Mouse (Mus musculus) cerebellum, adult (tissue): ENCODE data around the gene Gata5.

ENCODE experiments used
- ATAC-seq: cut with Nextera tagmentation; 2 replicates; pipeline ENCODE4 v1.9.2; 2017; ENCODE audit warnings: mild to moderate bottlenecking, moderate library complexity, mixed read lengths; ENCODE audit not compliant: insufficient number of reproducible peaks, low FRiP score, low TSS enrichment

Gene Gata5

DNA sequence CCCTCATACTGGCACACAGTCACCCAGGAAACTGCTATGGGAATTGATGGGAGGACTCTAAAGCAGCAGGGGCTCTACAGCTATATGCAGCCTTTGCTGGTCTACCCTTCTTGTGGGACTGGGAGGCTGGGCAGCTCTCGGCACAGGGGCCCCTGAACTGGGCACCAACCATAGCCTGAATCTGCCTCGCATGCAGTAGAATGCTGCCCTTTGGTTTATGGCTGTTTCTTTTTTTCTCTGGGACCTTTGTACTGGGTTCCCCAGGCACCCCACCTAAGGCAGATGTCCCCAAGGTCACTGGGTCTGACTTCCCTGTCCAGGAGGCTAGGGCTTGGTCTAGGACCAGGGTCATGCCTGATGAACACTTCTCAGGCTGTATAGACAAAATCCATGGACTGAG, 20.2 kb downstream of the Gata5 start:
- ATAC-seq: no peak

GRCm38 (mm10) chr2:180311147-180311546, 23.4 kb downstream of the Gata5 start:
- no peak for ATAC-seq

DNA sequence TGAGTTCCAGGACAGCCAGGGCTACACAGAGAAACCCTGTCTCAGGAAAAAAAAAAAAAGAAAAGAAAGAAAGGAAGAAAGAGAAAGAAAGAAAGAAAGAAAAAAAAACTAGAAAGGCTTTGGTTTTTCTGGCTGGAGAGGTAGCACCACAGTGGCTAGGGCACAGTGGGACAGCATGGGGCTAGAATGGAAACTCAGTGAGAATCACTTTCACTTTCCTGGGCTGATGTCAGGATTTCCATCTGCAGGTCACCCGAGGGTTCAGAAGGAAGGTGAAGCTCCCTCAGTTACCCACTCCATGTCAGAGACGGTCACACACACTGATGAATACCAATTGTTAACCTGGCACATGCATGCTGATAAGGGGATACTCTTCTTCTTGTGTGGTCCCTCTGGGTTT, 26.8 kb downstream of the Gata5 start:
- ATAC-seq: no peak

DNA sequence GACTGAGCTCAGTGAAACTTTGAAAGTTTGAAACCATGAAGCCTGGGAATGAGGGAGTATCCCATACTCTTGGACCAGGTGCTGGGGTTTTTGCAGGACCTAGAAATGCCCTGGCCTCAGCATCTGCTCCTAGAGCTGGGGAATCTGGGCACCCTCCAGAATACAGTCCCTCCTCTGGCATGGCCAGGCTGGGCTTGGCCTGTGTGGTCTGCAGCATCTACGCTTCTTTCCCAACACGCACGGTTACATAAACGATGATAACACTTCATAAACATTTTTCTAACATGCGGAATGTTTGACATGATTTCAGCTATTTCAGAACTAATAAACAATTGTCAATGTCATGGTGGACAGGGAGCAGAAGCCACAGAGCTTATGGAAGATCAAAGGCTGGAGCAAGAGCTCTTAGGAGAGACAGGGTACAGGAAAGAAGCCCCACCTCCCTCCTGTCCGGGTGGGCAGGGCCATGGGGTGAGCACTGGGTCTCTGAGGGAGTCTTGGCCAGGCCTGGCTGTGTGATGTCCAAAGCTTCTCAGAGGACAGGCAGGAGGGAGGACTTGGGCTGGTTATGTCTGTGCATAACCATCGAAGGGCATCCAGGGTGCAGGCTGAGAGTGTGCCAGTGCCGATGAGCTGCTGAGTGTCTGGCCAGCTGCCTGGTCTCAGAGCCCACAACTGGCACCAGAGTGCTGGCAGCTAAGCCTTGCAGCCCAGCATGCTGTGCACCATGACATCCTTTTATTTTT, 27.9 kb downstream of the Gata5 start:
- 0 out of 2 replicates have a peak, but pooled peaks have one; percentile 26 for ATAC-seq

DNA sequence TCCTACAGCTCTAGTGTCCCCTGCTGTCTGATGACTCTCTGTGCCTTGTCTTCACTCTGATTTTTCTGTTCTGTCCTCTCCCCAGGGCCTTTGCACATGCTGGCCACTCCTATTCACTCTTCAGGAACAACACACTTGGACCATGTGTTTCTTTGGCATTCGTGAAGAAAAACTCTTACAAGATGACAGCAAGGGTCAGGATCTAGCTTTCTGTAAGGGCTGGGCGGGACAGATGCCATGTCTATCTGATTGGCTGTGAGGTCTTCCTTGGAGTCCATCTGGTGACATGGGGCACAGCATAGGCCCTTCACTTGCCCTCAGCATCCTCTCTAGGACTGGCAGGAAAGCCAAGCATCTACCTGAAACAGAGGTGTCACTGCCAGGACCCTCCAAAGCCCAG, 28.5 kb downstream of the Gata5 start:
- ATAC-seq: no peak

DNA sequence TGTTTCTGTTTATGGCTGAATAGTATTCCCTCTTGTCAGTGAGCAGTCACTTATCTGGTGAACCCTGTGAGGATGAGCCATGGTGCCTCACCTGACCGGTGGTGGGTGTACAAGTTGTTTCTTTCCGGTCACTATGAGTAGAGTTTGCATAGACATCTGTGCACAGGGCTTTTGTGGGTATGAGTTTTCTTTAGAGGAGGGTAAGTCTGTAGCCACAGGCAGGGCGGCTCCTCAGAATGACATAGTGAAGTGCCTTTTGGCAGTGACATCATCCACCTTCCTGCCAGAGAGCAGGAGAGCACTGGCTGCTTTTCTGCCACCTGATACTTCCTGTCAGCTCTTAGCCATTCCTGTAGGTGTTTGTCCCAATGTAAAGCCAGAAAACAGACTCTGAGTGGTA, 29.0 kb downstream of the Gata5 start:
- no peak for ATAC-seq

DNA sequence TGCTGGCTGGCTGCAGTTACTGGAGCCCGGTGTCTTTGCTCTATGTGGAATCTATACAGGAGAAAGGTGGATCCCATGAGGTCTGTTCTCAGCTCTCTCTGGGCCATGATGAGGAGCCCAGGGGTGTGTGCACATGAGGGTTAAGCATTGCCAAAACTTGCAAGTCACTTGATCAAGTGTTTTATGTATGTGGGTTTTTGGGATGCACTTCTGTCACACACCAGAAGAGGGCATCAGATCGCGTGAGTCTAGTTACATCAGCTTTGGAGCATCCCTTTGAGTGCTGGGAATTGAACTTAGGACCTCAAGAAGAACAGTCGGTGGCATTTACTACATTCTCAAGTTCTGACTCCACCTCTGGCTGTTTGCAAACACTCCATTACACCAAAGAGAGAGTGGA, 29.9 kb downstream of the Gata5 start:
- no peak for ATAC-seq

DNA sequence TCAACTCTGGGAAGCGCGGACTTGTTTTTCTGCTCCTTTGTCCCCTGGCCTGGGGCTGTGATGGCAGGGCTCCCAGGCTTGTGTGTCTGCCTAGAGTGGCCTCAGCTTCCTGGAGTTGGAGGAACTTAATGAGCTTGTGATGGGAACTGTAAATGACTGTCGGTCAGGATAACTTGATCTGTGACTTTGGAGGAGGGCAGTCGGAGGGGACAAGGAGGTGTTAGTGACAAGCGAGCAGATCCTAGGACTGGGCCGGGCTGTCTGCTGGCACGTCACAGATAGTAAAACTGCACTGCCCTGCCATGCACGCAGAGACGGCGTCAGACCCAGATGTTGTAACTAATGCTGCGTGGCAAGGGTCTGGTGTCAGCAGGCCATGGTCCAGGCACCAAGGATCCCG, 31.0 kb downstream of the Gata5 start:
- ATAC-seq: no peak

- ATAC-seq: no peak
Measured at GRCm38 (mm10) chr2:180302201-180302600, 32.3 kb downstream of the Gata5 start.

- no peak for ATAC-seq
Measured at GRCm38 (mm10) chr2:180300771-180301170, 33.7 kb downstream of the Gata5 start.

DNA sequence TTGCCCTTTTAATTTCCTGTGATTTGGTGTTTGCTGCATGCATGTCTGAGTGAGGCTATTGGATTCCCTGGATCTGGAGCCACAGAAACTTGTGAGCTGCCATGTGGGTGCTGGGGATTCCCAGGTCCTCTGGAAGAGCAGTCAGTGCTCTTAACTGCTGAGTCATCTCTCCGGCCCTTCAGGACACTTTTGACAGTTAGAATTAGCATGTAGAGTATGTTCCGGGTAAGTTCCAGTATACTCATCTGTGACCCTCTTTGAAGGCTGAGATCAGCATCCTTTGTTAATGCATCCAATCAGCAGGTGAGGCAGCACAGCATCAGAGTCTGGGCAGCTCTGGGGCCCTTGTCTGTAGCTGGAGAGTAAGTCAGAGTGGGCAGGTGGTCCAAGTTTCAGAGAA, 34.2 kb downstream of the Gata5 start:
- no peak for ATAC-seq

DNA sequence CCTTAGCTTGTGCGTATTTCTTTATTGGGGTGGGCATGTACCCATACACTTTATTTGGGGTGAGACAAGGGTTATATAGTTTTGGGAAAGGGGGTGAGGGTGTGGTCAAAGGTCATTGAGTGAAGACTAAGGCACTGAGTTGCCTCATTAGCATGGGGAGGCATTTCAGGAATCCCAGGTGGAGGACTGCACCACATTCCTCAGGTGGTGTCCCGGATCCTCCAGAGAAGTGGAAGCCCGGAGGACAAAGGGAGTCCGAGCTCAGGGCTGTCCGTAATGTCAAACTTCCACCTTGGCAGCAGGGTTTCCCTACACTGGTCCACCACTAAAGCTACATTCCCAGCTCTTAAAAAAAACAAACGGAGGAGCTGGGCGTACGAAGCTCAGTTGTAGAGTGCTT, 41.6 kb downstream of the Gata5 start:
- no peak for ATAC-seq

- ATAC-seq: no peak
Measured at GRCm38 (mm10) chr2:180292026-180292425, 42.5 kb downstream of the Gata5 start.

DNA sequence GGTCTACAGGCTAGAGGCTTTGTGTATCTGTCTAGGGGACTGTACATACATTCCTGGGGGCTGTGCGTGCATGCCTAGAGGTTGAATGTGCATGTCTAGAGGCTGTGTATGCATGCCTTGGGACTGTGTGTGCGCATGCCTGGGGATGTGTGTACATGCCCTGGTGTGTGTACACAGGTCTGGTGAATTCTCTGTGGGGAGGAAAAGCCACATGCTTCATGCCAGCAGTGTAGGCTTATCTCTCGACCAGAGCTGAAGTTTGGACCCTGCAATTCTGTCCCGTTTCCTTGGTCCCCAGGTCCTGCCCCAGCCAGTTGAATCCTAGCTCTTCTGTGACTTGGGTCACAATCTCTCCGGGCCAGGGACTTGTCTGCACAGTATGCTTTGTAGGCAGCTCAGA, 42.9 kb downstream of the Gata5 start:
- no peak for ATAC-seq

DNA sequence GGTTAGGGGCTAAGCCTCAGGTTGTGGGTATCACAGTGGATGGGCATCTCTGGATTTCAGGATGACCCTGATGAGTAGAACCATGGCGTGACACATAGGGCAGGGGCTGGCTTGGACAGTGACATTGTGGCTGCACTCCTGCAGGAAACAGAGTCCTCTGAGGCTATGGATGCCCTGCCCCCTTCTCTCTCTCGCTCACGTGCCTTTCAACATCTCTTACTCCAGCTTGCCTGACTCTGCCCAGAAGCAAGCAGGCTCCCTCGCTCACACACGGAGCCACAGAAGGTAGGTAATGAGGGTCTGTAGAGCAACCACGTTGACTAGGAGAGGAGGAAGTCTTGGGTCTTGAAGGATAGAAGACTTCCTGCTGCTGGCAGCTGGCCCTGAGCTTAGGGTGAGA, 44.0 kb downstream of the Gata5 start:
- ATAC-seq: no peak

DNA sequence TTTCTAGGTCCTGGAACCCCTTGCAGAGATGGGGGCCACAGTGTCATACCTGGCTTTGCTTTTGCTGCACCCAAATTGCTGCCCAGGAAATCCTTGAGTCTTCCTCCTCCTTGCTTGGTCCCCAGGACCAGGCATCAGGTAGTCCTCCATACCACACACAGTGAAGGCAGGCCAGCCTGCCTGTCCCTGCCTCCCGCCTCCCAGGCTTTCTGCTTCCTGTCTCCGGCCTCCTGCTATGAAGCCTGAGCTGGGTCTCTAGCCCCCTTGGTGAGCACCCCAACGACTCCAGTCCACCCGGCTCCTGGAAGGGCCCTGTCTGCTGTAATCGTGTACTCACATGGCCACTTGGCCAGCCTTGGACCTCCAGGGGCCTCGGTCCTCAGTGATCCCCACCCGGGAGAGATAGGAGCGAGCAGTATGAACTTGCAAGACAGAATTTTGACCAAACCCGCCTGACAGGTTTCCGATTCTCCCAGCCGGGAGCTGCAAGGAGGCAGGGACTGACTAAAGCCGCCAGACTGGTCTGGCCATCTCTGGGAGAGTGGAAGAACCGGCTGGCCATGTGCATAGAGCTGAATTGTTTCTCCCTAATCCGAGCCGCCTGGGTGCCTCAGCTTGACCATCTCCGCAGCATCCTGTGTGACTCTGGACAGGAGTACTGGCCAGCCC, 44.9 kb downstream of the Gata5 start, which contains the start of gene Rbbp8nl:
Gene Rbbp8nl, minus strand, starts transcription at position 440 of the 669 bp plus-strand sequence.
- ATAC-seq: no peak

DNA sequence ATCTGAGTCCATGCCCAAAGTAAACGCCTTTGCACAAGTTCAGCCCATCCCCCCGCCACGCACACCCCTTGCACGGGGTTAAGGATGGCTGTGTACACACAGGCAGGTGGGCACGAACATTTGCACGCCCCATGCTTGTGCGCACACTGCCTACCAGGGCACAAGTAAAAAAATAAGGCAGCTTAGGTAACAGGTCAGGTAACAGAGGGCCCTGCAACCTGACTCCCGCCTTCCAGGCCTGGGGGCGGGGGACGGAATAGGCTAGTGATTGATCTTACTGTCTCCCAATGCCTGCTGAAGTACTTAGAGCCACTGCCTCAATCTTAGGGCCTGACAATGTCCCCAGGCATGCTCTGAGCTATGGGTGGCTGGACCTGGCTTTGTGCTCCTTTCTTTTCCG, 45.5 kb downstream of the Gata5 start:
- ATAC-seq: no peak

- no peak for ATAC-seq
Measured at GRCm38 (mm10) chr2:180279321-180279720, 55.2 kb downstream of the Gata5 start.

GRCm38 (mm10) chr2:180277773-180278320, 56.7 kb downstream of the Gata5 start:
- ATAC-seq: no peak

- no peak for ATAC-seq
Measured at GRCm38 (mm10) chr2:180276851-180277259, 57.6 kb downstream of the Gata5 start.

DNA sequence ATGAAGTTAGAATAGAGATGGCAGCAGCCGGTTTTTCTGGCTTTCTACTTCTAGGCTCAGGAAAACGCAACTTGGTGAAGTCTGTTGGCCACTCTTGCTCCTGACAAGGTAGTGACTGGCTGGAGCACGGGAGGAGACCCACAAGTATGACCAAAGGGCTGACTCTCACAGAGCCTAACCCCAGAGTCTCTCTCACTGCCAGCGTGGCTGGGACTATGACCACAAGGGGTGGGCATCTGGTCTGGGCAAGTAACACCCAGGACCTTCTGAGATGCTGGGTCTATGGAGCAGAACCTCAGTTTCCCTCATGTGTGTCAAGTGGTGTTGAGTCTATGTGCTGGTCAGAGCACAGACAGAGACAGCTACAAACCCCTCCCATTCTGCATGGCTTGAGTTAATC, 58.1 kb downstream of the Gata5 start:
- ATAC-seq: no peak

- no peak for ATAC-seq
Measured at GRCm38 (mm10) chr2:180275836-180276235, 58.7 kb downstream of the Gata5 start.
